Mouse (Mus musculus): ENCODE data around the gene Filip1l.

- TF ChIP-seq CTCF (IDR thresholded peaks at IDR 0.05; ENCODE audit: borderline replicate concordance, control insufficient read depth, extremely low read depth, insufficient read depth, low read length, poor library complexity) = no peak
- TF ChIP-seq POLR2A (IDR thresholded peaks at IDR 0.05; ENCODE audit: control insufficient read depth, extremely low read depth, insufficient read depth, low read length, poor library complexity) = no peak
These were observed 153.2 kb downstream of the Filip1l start for GRCm38 (mm10) chr16:57506133-57506532.
